Mouse (Mus musculus) right cerebral cortex, adult 2 months (tissue): Measurements from ENCODE around the gene Vegfb.
"Not testable (repeated sequence)": the region's sequence is repeated elsewhere in the genome, so short reads cannot be mapped to it uniquely, and the experiment has no call there.

Source experiments
- DNase-seq, 2 experiments: peaks; one replicate each; pipeline ENCODE4 v3.0.0; 2021 to 2022; ENCODE audit warnings: low spot score in 2 of 2

The Vegfb gene

DNA sequence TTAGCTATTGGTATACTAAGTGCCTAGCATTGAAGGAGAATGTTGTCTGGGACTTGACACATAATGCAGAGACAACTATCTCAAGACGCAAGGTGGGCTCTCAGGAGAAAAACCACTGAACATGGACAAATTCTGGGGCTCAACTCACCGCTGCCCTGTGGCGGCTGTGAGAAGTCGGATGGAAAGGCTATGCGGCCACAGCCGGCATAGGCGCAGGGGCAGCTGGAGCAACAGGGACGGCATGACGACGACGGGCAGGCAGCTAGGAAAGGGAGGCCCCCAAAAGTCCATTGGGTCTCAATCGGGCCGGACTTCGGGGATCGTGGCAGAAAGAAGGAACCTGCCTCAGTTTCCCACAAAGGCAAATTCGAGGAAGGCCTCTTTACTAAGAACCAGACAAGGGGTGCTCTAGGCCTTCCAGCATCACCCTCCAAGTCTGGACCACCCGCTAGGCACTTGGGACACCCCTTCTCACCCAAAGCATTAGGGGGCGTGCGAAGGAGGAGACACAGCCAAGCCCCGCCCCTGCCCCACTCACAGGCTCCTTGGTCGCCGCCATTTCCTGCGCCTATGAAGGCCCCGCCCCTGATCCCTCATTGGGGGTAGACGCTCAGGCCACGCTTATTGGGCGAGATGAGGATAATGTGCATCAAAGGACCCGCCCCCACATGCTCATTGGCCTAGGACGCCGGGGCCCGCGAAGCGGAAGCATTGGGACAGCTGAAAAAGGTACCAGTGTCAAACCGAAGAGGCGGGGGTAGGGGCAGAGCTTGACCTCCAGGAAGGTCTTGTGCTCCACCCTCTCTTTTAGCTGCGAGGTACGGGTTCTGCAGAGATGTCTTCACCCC, 4.8 kb upstream of the Vegfb start, which contains the start of gene Dnajc4:
Dnajc4 (minus strand) TSS at position 562 of the 848 bp plus-strand sequence.
- peak; percentile 95 to 96 for DNase-seq

GRCm38 (mm10) chr19:6991166-6991565, 3.7 kb upstream of the Vegfb start:
- not testable (repeated sequence) for DNase-seq

DNA sequence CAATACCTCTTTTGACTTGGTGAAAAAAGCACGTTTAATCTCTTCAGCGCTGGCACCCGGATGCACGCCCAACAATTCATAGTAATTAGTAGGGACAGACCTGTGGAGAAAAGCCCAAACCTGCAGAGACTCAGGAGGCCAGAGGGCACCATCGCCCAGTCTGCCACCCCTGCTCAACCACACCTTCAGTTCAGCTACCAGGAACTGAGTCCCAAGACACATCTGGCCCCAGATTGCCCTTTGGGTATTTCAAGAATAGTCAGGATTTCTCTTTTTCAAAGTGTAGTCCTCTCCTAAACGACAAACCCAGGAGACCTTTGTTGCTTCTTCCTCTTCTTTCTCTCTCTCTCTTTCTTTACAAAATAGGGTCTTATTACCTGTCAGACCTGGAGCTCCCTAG, 3.3 kb upstream of the Vegfb start:
- no peak for DNase-seq

DNA sequence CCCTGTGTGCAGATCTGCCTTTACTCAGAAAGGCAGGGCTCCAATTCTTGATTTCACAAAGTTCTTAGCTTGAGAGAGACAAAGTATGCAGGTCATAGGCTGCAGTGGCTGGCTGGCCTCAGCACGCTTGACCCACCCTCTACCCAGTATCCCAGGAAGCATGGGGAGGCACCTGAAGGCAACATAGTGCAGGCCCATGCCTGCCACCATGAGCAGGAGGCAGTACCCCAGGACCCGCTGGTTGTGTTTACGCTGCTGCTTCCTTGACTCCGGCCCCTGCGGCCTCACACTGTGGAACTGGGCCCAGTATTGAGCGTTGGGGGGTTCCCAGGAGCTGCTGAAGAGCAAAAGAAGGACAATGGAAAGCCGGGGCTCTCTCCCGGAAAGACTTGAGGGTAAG, 1.8 kb upstream of the Vegfb start:
- no peak for DNase-seq

DNA sequence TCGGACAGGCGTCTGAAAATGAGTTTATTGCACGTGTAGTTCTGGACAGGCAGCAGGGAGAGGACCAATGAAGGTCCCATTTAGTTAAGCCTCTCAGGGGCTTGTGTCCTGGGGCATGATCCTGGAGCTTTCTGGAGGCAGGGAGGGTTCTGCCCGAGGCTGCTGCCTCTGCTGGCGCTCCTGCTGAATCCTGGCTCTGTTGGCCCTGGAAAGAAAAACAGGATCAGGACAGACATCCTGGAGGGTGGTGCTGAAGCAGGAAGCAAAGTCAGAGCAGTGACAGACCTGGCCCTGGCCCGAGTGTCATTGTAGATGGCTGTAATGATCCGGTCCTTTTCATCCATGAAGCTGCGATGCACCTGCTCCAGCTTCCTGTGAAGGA, 444 bp upstream of the Vegfb start:
- DNase-seq: no peak

DNA sequence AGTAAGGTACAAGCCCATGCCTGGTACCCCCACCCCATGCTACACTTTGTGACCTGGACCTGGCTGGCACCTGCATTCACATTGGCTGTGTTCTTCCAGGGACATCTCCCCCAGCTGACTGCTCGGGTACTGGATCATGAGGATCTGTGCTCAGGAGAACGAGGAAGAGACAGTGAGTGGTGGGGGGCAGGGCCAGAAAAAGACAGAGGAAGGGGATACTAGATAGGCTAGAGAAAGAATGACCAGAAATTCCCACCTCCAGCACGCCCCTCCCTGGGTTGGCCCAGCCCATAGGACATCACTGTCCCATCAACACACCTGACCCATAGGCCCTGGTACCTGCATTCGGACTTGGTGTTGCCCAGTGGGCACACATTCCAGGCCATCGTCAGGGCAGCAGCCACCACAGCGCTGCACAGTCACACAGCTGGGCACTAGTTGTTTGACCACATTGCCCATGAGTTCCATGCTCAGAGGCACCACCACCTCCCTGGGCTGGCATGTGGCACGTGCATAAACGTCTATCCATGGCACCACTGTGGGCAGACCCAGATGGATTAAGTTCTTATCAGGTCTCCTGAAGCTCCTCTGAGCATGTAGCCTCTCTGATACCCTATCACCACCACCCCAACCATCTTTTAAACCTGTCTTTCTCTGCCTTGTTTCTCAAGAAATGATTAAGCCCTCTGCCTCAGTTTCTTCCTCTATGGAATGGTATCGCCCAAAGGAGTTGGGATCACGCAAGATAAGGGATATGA, 1.3 kb downstream of the Vegfb start:
- DNase-seq: no peak

DNA sequence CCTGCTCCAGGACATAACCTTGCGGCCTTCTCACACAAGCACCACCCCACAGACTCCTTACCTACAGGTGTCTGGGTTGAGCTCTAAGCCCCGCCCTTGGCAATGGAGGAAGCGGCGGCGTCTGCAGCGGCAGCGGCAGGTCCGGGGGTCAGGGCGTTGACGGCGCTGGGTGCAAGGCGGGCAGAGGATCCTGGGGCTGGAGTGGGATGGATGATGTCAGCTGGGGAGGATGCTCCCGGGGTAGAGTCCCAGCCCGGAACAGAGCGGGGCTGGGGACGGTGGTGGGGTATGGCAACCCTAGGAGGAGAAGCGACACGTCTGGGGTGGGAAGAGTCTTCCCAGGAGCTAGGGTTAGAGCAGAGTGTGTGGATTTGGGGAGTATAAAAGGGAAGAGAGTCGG, 2.2 kb downstream of the Vegfb start:
- DNase-seq: no peak

DNA sequence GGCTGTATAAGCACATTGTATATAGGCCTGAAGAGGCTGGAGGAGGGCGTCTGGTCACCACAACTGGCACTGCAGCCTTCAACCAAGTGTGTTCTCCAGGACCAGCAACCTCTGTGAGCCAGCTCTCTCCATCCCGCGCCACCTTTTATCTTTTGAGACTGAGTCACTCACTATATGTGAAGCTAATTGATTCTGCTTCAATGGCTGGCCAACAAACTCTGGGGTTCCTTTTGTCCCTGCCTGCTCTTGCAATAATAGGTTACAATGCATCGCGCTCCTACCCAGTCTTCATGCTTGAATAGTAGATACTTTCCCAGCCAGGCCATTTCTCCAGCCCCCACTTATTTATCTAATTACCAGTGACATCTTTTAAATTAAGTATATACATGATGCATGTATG, 3.8 kb downstream of the Vegfb start:
- DNase-seq: no peak

- no peak for DNase-seq
Observed at GRCm38 (mm10) chr19:6981465-6981864, 6.0 kb downstream of the Vegfb start.

- peak; percentile 98 for DNase-seq
Observed at GRCm38 (mm10) chr19:6980381-6981093, 6.9 kb downstream of the Vegfb start, which contains the start of gene Fkbp2. TSS of gene Fkbp2 (minus strand) at chr19:6980501.

DNA sequence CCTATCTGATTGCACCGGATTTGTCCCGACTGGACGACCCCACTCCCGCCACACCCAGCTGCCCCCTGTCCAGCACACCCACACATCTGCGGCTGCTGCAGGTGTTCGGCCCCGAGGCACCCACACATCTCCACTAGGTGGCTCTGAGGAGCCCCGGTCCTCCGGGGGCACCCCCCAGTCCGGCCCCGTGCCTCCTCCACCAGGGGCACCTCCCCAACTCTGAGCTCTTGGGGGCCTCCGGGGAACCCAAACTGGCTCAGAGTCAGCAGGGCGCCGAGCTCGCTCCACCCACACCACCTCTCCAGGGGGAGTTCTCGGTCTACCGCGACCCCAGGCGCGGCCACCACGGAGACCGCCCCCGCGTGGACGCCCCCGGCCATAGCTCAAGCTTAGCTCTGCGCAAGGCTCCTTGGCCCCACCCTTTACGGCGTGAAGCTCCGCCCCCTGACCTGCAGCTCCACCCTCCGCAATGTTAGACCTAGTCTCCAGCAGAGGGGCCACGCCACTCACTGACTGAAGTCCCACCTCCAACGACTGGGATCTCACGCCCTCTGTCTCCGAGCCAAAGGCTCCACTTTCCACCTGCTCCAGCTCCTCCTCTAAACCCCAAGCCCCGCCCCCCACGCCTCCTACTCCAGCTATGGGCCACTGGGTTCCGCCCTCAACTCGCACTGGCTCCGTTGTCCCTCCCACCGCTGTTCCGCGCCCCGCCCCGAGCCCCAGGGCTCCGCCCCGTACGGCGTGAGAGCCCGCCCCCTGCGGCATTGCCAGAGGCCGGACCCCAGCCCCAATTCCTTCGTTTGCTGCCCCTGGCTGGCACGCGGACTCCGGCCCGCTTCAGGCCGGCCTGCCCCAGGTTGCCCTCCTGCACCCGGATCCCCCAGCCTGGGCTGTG, 7.7 kb downstream of the Vegfb start:
- peak; percentile 98 for DNase-seq

DNA sequence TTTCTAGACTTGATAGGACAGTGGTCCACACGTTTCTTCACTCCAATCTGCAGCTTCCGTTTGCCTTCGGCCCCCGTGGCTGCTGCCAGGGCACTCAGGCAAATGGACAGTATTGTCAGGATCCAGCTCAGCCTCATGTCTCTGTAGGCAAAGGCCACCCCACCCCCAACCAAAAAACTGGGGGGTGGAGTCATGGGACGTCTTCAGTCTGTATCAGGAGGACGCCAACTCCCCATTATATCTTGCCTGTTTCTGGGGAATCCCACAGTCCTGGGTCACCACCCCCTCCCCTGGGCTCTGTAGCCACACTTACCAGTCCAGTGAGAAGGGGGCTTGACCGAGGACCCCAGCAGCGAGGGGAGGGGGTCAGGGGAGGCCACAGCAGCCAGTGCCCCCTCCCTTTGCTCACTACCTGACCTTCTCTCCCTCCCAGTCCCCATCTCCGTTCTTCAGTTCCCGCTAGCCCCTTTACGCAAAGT, 8.4 kb downstream of the Vegfb start:
- DNase-seq: peak in 1 of 2 experiments; percentile 59

- DNase-seq: no peak
Observed at GRCm38 (mm10) chr19:6978639-6978974, 8.8 kb downstream of the Vegfb start.

GRCm38 (mm10) chr19:6977759-6978638, 9.5 kb downstream of the Vegfb start:
- DNase-seq: no peak

DNA sequence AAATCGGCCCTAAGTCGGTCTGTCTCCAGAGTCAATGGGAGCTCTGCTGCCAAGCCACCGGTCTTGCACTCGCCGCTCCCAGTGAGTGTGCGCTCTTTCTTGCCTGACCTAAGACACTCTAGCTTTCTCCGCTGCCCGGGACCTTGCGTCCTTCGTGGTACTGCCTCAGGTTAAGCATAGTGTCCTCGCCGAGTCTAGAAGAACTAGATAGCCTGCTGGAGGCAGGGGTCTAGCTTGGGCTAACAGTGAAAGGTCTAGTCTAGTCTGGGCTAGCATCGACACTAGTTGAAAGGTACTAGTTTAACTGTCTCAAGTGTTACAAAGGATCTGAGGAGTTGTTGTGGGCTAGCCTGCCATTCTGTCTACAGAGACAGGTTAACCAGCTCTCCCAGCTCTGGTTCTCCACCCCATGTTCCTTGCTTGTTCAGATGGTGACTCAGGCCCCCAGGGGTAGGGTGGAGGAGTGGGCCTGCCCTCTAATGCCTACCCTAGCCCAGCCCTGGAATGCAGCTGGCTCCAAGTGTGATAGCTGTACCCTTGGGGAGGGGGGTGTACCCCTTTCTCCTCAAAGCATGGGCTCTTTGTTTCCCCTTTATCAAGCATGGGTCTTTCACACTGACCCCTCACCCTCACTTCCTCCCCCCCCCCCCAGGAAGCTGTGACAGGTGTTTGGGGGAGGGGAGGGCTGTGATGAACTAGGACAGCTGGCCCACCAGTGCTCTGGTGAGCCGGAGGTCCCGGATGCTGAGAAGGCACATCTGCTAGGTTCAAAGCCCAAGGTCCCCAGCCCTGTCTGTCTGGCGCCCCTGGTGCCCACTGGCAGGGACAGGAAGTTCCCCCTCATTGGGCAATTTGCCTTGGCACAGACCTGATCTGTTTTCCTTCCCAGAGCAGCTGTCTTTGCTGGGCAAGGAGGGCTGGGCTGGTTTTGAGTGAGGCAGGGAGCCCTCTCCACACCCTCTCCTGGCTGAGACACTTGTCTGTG, 11.6 kb downstream of the Vegfb start, which contains the start of gene Plcb3:
Plcb3 (minus strand) TSS at position 934 of the 985 bp plus-strand sequence.
- peak; percentile 55 to 59 for DNase-seq

GRCm38 (mm10) chr19:6974211-6975205, 12.9 kb downstream of the Vegfb start, which contains the start of gene Ppp1r14b:
TSS of gene Ppp1r14b (plus strand) at chr19:6974968.
- DNase-seq: peak; percentile 76 to 88

DNA sequence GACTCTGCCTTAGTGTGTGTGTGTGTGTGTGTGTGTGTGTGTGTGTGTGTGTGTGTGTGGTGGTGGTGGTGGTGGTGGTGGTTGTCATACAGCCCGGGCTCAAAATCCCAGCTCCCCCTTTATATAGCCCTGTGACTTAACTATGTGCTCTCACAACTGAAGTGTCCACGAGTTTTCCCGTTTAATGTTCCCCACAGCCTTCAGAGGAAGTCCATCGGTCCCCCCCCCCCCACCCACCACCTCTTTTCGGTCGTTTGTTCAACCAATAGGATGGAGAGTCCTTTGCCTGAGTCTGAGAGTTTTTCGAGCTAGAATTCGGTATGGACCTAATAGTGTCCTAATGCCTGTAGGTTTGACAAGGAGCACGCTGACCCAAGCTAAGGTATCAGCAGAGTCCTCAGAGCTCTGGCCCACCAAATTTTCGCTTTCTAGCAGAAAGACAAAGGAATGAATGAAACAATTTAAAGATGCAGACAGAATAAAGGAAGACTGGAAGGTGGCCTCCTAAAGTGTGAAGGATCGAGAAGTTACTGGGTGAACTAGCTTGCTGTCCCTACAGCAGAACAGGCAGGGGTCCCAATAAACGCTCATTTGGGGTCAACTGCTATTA, 13.8 kb downstream of the Vegfb start:
- DNase-seq: no peak
